Mouse (Mus musculus): ENCODE measurements around the gene Ddit4. TPM values are rescaled to one million over a fixed set of nuclear protein-coding genes. Genes with fewer than 3 reads are reported as not detected.
"Not testable (repeated sequence)": the region's sequence is repeated elsewhere in the genome, so short reads cannot be mapped to it uniquely, and the experiment has no call there.

Ddit4 gene
- polyA plus RNA-seq (2012; ENCODE audit: insufficient read depth, low replicate concordance): 33.2 and 44.6 TPM in 2 replicates

DNA sequence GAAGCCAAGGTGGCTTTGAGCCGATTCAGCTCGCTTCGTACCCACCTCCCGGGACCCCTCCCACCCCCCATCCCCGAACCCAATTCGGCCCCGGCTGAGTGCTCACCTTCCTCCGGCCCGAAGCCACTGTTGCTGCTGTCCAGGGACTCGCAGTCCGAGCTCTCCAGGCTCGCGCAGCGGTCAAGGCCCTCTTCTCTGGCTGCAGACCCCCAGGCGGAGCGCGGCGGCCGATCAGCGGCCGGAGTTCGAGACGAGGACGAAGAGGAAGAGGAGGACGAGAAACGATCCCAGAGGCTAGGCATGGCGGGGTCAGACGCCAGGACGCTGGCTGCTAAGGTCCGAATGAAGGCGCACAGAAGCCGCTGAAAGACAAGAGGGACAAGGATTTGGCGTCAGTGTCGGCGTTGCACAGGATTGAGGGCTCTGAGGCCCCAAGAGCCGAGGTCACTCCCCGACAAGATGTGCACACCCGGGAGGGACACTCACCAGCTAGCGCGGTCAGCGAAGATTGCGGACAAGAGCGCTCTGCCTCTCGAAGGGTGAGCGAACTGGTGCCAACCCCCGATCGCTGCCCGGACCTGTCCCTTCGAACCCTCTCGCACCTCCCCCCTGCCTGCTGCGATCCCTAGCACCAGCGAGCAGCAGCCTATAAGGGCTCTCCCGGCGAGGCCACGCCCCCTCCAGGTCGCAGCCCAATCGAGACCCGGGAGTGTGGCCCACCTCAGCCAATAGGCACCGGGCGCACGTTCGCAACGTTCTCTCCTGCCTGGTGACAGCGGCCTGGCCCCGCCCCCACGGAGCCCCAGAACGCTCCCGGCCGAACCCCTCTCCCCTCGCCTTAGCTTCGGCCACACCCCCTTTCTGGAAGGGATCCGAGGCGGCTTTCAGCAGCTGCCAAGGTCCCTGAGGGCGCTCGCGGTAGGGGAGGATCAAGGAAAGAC is at the start of gene Ddit4:
Gene Ddit4 (minus strand): TSS at position 624 of the 941 bp plus-strand sequence.
- no peaks in the 10 kb centered on the region for H3K9me3 ChIP-seq
- H3K36me3 ChIP-seq (replicated peaks; ENCODE audit: low read length): peaks cover 27% of the 10 kb centered on the region
- H3K4me3 ChIP-seq (replicated peaks): peak within 1 kb of the TSS; percentile 93
- H3K4me1 ChIP-seq: peaks cover 68% of the 10 kb centered on the region
- no peaks in the 10 kb centered on the region for H3K27me3 ChIP-seq (replicated peaks)
- TF ChIP-seq GATA1 (IDR thresholded peaks at IDR 0.05; ENCODE audit: borderline replicate concordance, low read length): no peak
- TF ChIP-seq FLI1 (IDR thresholded peaks at IDR 0.05; ENCODE audit: low read length): no peak

DNA sequence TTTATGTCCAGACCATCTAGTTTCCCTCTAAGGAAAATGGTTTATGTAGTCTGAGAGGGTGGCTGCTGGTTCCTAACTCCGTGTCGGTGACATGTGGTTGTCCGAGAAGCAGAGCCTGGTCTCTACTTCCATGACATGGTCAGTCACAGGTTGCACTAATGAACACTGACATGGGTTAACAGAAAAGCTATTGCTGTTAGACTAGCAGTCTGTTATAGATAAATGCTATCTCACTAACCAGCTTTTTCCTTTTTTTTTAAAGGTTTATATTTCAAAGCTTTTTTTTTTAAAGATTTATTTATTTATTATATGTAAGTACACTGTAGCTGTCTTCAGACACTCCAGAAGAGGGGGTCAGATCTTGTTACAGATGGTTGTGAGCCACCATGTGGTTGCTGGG is 47.4 kb upstream of the Ddit4 start:
- Histone ChIP-seq H3K36me3 (replicated peaks; ENCODE audit: low read length) (peaks cover 42% of the 10 kb centered on the region), H3K4me1 (peaks cover 66% of the 10 kb centered on the region), H3K27me3 (replicated peaks) (no peaks in the 10 kb centered on the region), H3K9me3 (no peaks in the 10 kb centered on the region), H3K4me3 (replicated peaks) (no peak overlapping the region)
- TF ChIP-seq GATA1 (IDR thresholded peaks at IDR 0.05; ENCODE audit: borderline replicate concordance, low read length): no peak
- no peak for TF ChIP-seq FLI1 (IDR thresholded peaks at IDR 0.05; ENCODE audit: low read length)

DNA sequence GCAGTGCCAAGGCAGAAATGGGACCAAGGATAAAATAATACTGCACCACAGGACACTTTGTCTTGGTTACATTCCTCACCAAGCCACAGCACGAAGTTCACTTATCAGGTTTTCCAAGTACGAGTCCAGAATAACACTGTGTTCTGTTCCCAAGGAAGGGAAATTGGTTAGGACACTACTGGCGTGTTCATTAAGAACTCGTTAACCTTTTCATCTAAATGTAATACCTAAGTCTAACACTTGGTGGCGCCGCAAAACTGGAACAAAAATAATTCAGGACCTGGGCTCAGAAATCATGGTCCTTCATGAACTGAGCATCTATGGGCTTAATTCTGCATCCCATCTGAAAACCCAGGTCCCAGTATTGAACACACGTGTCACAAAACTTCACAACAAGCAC is 46.0 kb upstream of the Ddit4 start:
- no peaks in the 10 kb centered on the region for H3K9me3 ChIP-seq
- peaks cover 55% of the 10 kb centered on the region for H3K36me3 ChIP-seq (replicated peaks; ENCODE audit: low read length)
- no peaks in the 10 kb centered on the region for H3K27me3 ChIP-seq (replicated peaks)
- peaks cover 65% of the 10 kb centered on the region for H3K4me1 ChIP-seq
- no peak overlapping the region for H3K4me3 ChIP-seq (replicated peaks)
- no peak for TF ChIP-seq FLI1 (IDR thresholded peaks at IDR 0.05; ENCODE audit: low read length)
- TF ChIP-seq GATA1 (IDR thresholded peaks at IDR 0.05; ENCODE audit: borderline replicate concordance, low read length): no peak

DNA sequence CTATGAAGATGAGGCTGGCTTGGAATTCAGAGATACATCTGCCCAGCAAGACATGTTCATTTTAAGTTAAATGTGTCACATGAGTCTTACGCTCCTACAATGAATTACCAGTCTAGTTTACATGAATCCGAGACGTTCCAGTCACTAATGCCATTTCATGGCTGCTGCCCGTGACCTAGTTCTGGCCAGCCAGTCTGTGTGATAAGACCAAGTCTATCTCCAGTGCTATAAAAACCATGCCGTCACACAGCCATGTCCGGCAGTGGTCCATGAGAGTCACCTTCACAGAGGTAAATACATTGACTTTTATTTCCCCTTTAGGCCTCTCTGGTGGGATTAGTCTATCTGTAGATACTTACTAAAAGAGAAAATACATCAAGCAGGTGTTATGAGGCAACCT is 44.3 kb upstream of the Ddit4 start:
- peaks cover 65% of the 10 kb centered on the region for H3K36me3 ChIP-seq (replicated peaks; ENCODE audit: low read length)

DNA sequence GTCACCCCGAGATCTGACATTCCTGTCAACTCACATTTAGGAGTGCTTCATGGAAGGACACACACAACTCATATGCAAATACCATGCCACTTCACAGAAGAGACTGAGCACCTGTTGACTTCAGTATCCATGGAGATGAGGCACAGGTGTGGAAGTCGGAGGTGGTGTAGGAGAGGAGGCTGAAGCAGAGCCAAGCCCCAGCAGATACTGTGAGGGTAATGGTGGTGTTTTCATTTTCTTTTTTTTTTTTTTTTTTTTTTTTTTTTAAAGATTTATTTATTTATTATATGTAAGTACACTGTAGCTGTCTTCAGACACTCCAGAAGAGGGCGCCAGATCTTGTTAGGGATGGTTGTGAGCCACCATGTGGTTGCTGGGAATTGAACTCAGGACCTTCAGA is 42.2 kb upstream of the Ddit4 start:
- H3K9me3 ChIP-seq; H3K27me3 ChIP-seq (replicated peaks); H3K4me3 ChIP-seq (replicated peaks): not testable (repeated sequence)
- Histone ChIP-seq H3K4me1 (peaks cover 50% of the 10 kb centered on the region), H3K36me3 (replicated peaks; ENCODE audit: low read length) (peaks cover 75% of the 10 kb centered on the region)

More for the DNA sequence above, 44.3 kb upstream of the Ddit4 start:
- Histone ChIP-seq H3K27me3 (replicated peaks) (no peaks in the 10 kb centered on the region), H3K9me3 (no peaks in the 10 kb centered on the region), H3K4me3 (replicated peaks) (no peak overlapping the region), H3K4me1 (peaks cover 69% of the 10 kb centered on the region)
- TF ChIP-seq GATA1 (IDR thresholded peaks at IDR 0.05; ENCODE audit: borderline replicate concordance, low read length) (no peak), FLI1 (IDR thresholded peaks at IDR 0.05; ENCODE audit: low read length) (no peak)

DNA sequence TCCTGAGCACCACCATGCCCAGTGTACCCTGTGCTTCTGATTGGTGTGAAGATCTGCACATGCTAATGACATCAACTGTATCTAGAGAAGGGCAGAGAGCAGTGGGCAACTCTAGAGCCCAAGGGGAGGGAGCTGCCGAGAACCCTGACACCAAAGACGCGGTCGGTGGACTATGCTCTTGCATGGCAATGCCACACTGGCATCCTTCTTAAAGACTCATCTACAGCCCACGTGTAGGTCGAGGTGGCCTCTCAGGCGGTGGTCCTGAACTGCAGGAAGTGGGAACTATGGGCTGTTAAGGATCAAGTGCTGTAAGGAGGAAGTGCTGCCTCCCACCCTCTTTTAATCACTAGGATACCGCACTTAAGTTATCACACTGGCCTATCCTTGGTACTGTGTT is 40.4 kb upstream of the Ddit4 start:
- peaks cover 34% of the 10 kb centered on the region for H3K4me1 ChIP-seq
- no peaks in the 10 kb centered on the region for H3K27me3 ChIP-seq (replicated peaks)
- peaks cover 93% of the 10 kb centered on the region for H3K36me3 ChIP-seq (replicated peaks; ENCODE audit: low read length)
- no peak overlapping the region for H3K4me3 ChIP-seq (replicated peaks)
- H3K9me3 ChIP-seq: no peaks in the 10 kb centered on the region
- TF ChIP-seq FLI1 (IDR thresholded peaks at IDR 0.05; ENCODE audit: low read length) (no peak), GATA1 (IDR thresholded peaks at IDR 0.05; ENCODE audit: borderline replicate concordance, low read length) (no peak)

DNA sequence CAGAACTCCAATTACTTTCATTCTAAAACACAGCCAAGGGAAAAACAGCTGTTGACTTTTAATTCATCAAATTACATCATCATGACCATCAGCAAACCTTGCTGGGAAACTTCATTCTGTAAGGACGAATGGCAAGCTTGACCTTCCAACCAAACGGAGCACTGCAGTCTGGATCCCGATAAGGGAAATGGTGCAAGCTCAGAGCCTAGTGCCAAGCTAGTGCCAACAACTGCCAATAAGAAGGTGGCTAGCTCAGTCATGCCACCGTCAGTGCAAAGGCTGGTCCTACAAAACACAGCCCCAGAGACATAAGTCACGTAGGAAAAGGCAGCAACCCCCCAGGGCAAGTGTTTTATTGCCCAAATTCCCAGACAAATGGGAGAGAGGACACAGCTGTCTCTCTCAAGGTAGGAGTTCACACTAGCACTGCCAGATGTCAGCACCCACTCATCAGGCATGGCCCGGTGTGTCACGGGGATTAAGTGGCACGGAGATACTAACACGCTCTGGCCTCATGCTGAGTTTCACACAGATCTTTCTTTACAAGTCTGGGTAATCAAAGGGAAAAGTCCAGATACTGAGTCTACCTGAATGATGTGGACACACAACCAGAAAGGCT is 39.7 kb upstream of the Ddit4 start:
- Histone ChIP-seq H3K27me3 (replicated peaks) (no peaks in the 10 kb centered on the region), H3K4me3 (replicated peaks) (no peak overlapping the region), H3K4me1 (peaks cover 33% of the 10 kb centered on the region), H3K36me3 (replicated peaks; ENCODE audit: low read length) (peaks cover 95% of the 10 kb centered on the region), H3K9me3 (no peaks in the 10 kb centered on the region)
- TF ChIP-seq FLI1 (IDR thresholded peaks at IDR 0.05; ENCODE audit: low read length) (no peak), GATA1 (IDR thresholded peaks at IDR 0.05; ENCODE audit: borderline replicate concordance, low read length) (no peak)

DNA sequence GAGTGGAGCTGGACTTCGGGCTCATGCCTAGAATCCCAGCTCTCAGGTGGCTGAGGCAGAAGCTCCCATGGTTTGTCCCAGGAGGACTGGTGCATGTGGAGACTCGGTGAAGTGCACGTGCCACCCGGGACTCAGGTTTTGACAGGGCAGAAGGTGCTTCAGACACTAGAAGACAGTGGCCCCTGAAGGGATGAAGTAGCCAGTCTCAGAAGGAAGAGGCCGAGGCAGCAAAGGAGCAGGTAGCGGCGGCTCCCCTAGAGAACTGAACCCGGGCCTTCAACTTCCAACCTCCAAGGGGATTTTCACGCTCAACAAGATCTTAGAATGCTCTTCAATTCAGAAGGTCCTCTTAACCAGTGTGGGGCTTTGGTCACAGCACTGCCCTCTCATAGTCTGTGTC is 38.8 kb upstream of the Ddit4 start:
- Histone ChIP-seq H3K9me3 (no peaks in the 10 kb centered on the region), H3K27me3 (replicated peaks) (no peaks in the 10 kb centered on the region), H3K36me3 (replicated peaks; ENCODE audit: low read length) (peaks cover 95% of the 10 kb centered on the region), H3K4me1 (peaks cover 24% of the 10 kb centered on the region), H3K4me3 (replicated peaks) (no peak overlapping the region)
- TF ChIP-seq GATA1 (IDR thresholded peaks at IDR 0.05; ENCODE audit: borderline replicate concordance, low read length): no peak
- TF ChIP-seq FLI1 (IDR thresholded peaks at IDR 0.05; ENCODE audit: low read length): no peak

DNA sequence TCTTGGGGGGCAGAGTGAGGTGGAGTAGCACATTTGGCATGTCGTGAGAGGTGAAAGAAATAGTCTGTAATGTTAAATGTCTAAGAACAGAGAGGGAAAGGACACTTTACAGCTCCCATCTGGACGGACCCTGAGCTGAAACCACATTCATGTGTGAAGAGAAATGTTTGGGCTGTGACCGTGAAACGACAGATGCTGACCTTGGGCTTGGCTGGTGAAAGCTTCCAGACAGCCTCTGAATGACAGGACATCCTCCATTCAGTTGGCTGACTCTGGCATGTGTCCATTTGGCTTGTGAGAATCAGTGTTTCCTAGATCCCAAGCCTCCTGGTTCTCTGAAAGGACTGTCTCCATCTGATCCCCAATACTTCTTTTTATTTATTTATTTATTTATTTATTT is 36.4 kb upstream of the Ddit4 start:
- Histone ChIP-seq H3K9me3 (no peaks in the 10 kb centered on the region), H3K27me3 (replicated peaks) (no peaks in the 10 kb centered on the region), H3K4me1 (peaks cover 30% of the 10 kb centered on the region), H3K36me3 (replicated peaks; ENCODE audit: low read length) (peaks cover 94% of the 10 kb centered on the region), H3K4me3 (replicated peaks) (no peak overlapping the region)
- TF ChIP-seq FLI1 (IDR thresholded peaks at IDR 0.05; ENCODE audit: low read length): no peak
- no peak for TF ChIP-seq GATA1 (IDR thresholded peaks at IDR 0.05; ENCODE audit: borderline replicate concordance, low read length)

DNA sequence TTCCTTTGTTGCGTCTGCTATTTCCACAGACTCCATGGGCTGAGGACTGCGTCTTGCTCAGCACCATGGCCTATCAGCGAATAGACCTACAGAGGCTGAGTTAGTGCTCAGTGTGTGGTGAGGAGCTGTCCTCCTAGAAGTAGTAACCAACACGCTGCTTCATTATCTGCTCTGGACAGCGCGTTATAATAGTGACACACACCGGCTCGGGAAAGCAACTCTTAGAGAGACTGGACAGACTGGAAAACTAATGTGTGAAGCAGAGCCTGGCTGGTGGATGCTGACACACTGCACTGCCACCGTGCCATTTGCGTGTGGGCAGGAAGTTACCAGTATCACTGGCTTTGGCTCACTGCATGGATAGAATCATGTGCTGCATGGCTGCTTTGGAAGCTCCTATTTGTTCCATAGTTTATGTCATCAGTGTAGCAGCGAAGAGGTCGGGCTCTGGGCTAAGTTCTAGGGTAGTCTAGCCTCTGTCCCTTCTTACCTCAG is 30.8 kb upstream of the Ddit4 start:
- H3K4me3 ChIP-seq (replicated peaks): peak overlapping the region; percentile 76
- H3K36me3 ChIP-seq (replicated peaks; ENCODE audit: low read length): peaks cover 38% of the 10 kb centered on the region
- H3K27me3 ChIP-seq (replicated peaks): no peaks in the 10 kb centered on the region
- TF ChIP-seq GATA1 (IDR thresholded peaks at IDR 0.05; ENCODE audit: borderline replicate concordance, low read length): no peak
- no peak for TF ChIP-seq FLI1 (IDR thresholded peaks at IDR 0.05; ENCODE audit: low read length)
- H3K4me1 ChIP-seq: peaks cover 69% of the 10 kb centered on the region
- no peaks in the 10 kb centered on the region for H3K9me3 ChIP-seq

All from megakaryocyte, embryonic 14.5 days (primary cell).